Mouse (Mus musculus): Measurements from ENCODE around the gene Marveld2. TPM values are rescaled to one million over a fixed set of nuclear protein-coding genes. Genes with fewer than 3 reads are reported as not detected.

Marveld2 gene
- polyA plus RNA-seq, 1 experiment: 4.5 TPM

- WGBS: 84% methylated on average over 12 of the region's 12 CpGs
- DNase-seq (ENCODE audit: low read depth in 1 of 2, low spot score in 2 of 2): no peak
Observed at GRCm38 (mm10) chr13:100600317-100600716, 16.5 kb downstream of the Marveld2 start.

GRCm38 (mm10) chr13:100597284-100597683, 19.5 kb downstream of the Marveld2 start:
- Histone ChIP-seq H3K4me1 (ENCODE audit: control insufficient read depth, insufficient read depth, insufficient read length) (no peaks in the 10 kb centered on the region), H3K4me3 (ENCODE audit: extremely low read depth, insufficient read depth, insufficient read length) (no peak overlapping the region), H3K27me3 (ENCODE audit: control insufficient read depth, insufficient read depth, low read length) (no peaks in the 10 kb centered on the region), H3K36me3 (ENCODE audit: control insufficient read depth, insufficient read depth, low read length) (peaks cover 4% of the 10 kb centered on the region; the same call in 1 of the 2 replicates), H3K27ac (ENCODE audit: insufficient read depth, low read length) (no peak overlapping the region)
- 92% methylated on average over 9 of the region's 9 CpGs for WGBS
- no peak for DNase-seq (ENCODE audit: low read depth in 1 of 2, low spot score in 2 of 2)
- TF ChIP-seq CTCF (IDR thresholded peaks at IDR 0.05; ENCODE audit: extremely low read depth, insufficient read depth, insufficient read length, insufficient replicate concordance): no peak
- TF ChIP-seq POLR2A (IDR thresholded peaks at IDR 0.05; ENCODE audit: low read depth, low read length): no peak

More at GRCm38 (mm10) chr13:100600317-100600716, 16.5 kb downstream of the Marveld2 start:
- no peak overlapping the region for H3K27ac ChIP-seq (ENCODE audit: insufficient read depth, low read length)
- TF ChIP-seq CTCF (IDR thresholded peaks at IDR 0.05; ENCODE audit: extremely low read depth, insufficient read depth, insufficient read length, insufficient replicate concordance) (no peak), POLR2A (IDR thresholded peaks at IDR 0.05; ENCODE audit: low read depth, low read length) (no peak)
- no peaks in the 10 kb centered on the region for H3K4me1 ChIP-seq (ENCODE audit: control insufficient read depth, insufficient read depth, insufficient read length)
- H3K36me3 ChIP-seq (ENCODE audit: control insufficient read depth, insufficient read depth, low read length): peaks cover 5% of the 10 kb centered on the region; the same call in 1 of the 2 replicates
- H3K4me3 ChIP-seq (ENCODE audit: extremely low read depth, insufficient read depth, insufficient read length): no peak overlapping the region
- H3K27me3 ChIP-seq (ENCODE audit: control insufficient read depth, insufficient read depth, low read length): no peaks in the 10 kb centered on the region

GRCm38 (mm10) chr13:100595552-100595885, 21.3 kb downstream of the Marveld2 start:
- no peak overlapping the region for H3K4me3 ChIP-seq (ENCODE audit: extremely low read depth, insufficient read depth, insufficient read length)
- peaks cover 4% of the 10 kb centered on the region; the same call in 1 of the 2 replicates for H3K36me3 ChIP-seq (ENCODE audit: control insufficient read depth, insufficient read depth, low read length)
- DNase-seq (ENCODE audit: low read depth in 1 of 2, low spot score in 2 of 2): no peak
- WGBS: 92% methylated on average over 3 of the region's 3 CpGs
- no peaks in the 10 kb centered on the region for H3K27me3 ChIP-seq (ENCODE audit: control insufficient read depth, insufficient read depth, low read length)
- TF ChIP-seq CTCF (IDR thresholded peaks at IDR 0.05; ENCODE audit: extremely low read depth, insufficient read depth, insufficient read length, insufficient replicate concordance) (no peak), POLR2A (IDR thresholded peaks at IDR 0.05; ENCODE audit: low read depth, low read length) (no peak)
- H3K4me1 ChIP-seq (ENCODE audit: control insufficient read depth, insufficient read depth, insufficient read length): no peaks in the 10 kb centered on the region
- H3K27ac ChIP-seq (ENCODE audit: insufficient read depth, low read length): no peak overlapping the region

GRCm38 (mm10) chr13:100594838-100595551, 21.8 kb downstream of the Marveld2 start:
- H3K36me3 ChIP-seq (ENCODE audit: control insufficient read depth, insufficient read depth, low read length): peaks cover 1% of the 10 kb centered on the region; the same call in 1 of the 2 replicates
- H3K27ac ChIP-seq (ENCODE audit: insufficient read depth, low read length): no peak overlapping the region
- H3K27me3 ChIP-seq (ENCODE audit: control insufficient read depth, insufficient read depth, low read length): no peaks in the 10 kb centered on the region
- H3K4me1 ChIP-seq (ENCODE audit: control insufficient read depth, insufficient read depth, insufficient read length): no peaks in the 10 kb centered on the region
- TF ChIP-seq POLR2A (IDR thresholded peaks at IDR 0.05; ENCODE audit: low read depth, low read length) (no peak), CTCF (IDR thresholded peaks at IDR 0.05; ENCODE audit: extremely low read depth, insufficient read depth, insufficient read length, insufficient replicate concordance) (no peak)
- no peak overlapping the region for H3K4me3 ChIP-seq (ENCODE audit: extremely low read depth, insufficient read depth, insufficient read length)
- no peak for DNase-seq (ENCODE audit: low read depth in 1 of 2, low spot score in 2 of 2)
- WGBS: 82% methylated on average over 5 of the region's 5 CpGs

GRCm38 (mm10) chr13:100594041-100594792, 22.6 kb downstream of the Marveld2 start:
- WGBS: 48% methylated on average over 11 of the region's 17 CpGs
- peak in 1 of 2 experiments; percentile 64 for DNase-seq (ENCODE audit: low read depth in 1 of 2, low spot score in 2 of 2)
- Histone ChIP-seq H3K4me3 (ENCODE audit: extremely low read depth, insufficient read depth, insufficient read length) (no peak overlapping the region; the same call in 1 of the 2 replicates), H3K27me3 (ENCODE audit: control insufficient read depth, insufficient read depth, low read length) (no peaks in the 10 kb centered on the region), H3K27ac (ENCODE audit: insufficient read depth, low read length) (peak overlapping the region; percentile 59), H3K36me3 (ENCODE audit: control insufficient read depth, insufficient read depth, low read length) (no peaks in the 10 kb centered on the region; the same call in 1 of the 2 replicates), H3K4me1 (ENCODE audit: control insufficient read depth, insufficient read depth, insufficient read length) (no peaks in the 10 kb centered on the region)
- TF ChIP-seq POLR2A (IDR thresholded peaks at IDR 0.05; ENCODE audit: low read depth, low read length) (no peak), CTCF (IDR thresholded peaks at IDR 0.05; ENCODE audit: extremely low read depth, insufficient read depth, insufficient read length, insufficient replicate concordance) (no peak)

- Histone ChIP-seq H3K4me3 (ENCODE audit: extremely low read depth, insufficient read depth, insufficient read length) (peak overlapping the region; percentile 58; the same call in 1 of the 2 replicates), H3K4me1 (ENCODE audit: control insufficient read depth, insufficient read depth, insufficient read length) (no peaks in the 10 kb centered on the region), H3K27ac (ENCODE audit: insufficient read depth, low read length) (peak overlapping the region; percentile 87), H3K27me3 (ENCODE audit: control insufficient read depth, insufficient read depth, low read length) (no peaks in the 10 kb centered on the region), H3K36me3 (ENCODE audit: control insufficient read depth, insufficient read depth, low read length) (peaks cover 3% of the 10 kb centered on the region)
- 71% methylated on average over 12 of the region's 12 CpGs for WGBS
- DNase-seq (ENCODE audit: low read depth in 1 of 2, low spot score in 2 of 2): no peak
- TF ChIP-seq POLR2A (IDR thresholded peaks at IDR 0.05; ENCODE audit: low read depth, low read length) (no peak), CTCF (IDR thresholded peaks at IDR 0.05; ENCODE audit: extremely low read depth, insufficient read depth, insufficient read length, insufficient replicate concordance) (no peak)
Observed at GRCm38 (mm10) chr13:100588646-100589045, 28.1 kb downstream of the Marveld2 start.
